Mouse (Mus musculus): ENCODE data around the gene Cotl1. TPM values are rescaled to one million over a fixed set of nuclear protein-coding genes. Genes with fewer than 3 reads are reported as not detected.

Gene Cotl1
- polyA plus RNA-seq, 1 experiment from 2014 or later, result 197 TPM

DNA sequence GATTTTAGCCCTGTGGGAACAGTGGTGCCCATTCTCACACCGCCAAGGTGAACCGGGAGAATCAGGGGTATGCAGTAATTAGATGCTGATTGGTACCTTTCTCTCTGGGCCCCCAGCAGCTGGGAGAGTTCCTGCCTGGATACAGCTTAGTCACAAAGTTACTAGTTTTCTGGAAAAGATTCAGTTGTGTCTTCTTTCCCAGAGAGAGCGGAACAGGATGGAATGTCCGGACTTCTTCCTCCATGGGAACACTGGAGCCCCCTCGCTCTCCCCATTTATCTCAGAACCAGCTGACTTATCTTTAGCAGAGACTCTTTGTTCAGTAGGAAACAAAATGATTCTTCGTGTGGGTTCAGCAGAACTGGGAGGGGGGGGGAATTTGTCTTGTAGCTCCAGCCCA is 22.4 kb upstream of the Cotl1 start:
- peak overlapping the region; percentile 74 for H3K4me3 ChIP-seq (ENCODE audit: low read depth, low read length)
- 0 out of 2 replicates have a peak, but pooled peaks cover 2% of the 10 kb centered on the region for H3K4me1 ChIP-seq (ENCODE audit: control insufficient read depth, insufficient read depth, low read length)
- H3K4me2 ChIP-seq (ENCODE audit: low read depth, severe bottlenecking), result peak overlapping the region; percentile 91
- 19% methylated on average over 6 of the region's 6 CpGs for WGBS
- no peaks in the 10 kb centered on the region for H3K9me3 ChIP-seq (ENCODE audit: control insufficient read depth, low read length)
- peak overlapping the region; percentile 60; the same call in 1 of the 2 replicates for H3K9ac ChIP-seq (ENCODE audit: low read length)
- H3K27ac ChIP-seq (replicated peaks; ENCODE audit: low read depth, low read length), result no peak overlapping the region
- no peak for ATAC-seq (ENCODE audit: insufficient number of reproducible peaks, low FRiP score, low TSS enrichment, low read depth)
- no peak for DNase-seq (ENCODE audit: low spot score)
- no peaks in the 10 kb centered on the region for H3K36me3 ChIP-seq (ENCODE audit: control insufficient read depth, insufficient read depth, low read length)
- H3K27me3 ChIP-seq (ENCODE audit: control insufficient read depth, insufficient read depth, low read length), result peaks cover 7% of the 10 kb centered on the region

DNA sequence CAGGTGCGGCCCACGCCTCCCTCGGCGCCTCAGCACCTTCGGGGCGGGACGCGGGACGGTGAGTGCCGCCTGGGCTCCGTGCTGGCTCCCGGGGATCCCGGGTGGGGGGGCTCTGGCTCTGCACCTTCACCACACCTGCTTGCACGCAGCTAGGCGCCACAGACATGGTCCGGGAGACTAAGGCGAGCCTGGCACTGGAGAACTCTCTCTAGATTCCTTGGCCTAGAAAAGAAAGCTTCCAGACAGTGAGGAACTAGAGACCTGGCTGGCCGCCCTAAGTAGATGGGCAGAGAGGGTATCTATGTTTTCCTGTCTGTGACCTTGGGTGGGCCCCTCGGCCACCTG is 22.0 kb upstream of the Cotl1 start:
- H3K9me3 ChIP-seq (ENCODE audit: control insufficient read depth, low read length), result no peaks in the 10 kb centered on the region
- no peaks in the 10 kb centered on the region for H3K36me3 ChIP-seq (ENCODE audit: control insufficient read depth, insufficient read depth, low read length)
- H3K27me3 ChIP-seq (ENCODE audit: control insufficient read depth, insufficient read depth, low read length), result peaks cover 7% of the 10 kb centered on the region
- H3K9ac ChIP-seq (ENCODE audit: low read length), result peak overlapping the region; percentile 60
- H3K4me2 ChIP-seq (ENCODE audit: low read depth, severe bottlenecking), result peak overlapping the region; percentile 91
- no peak overlapping the region for H3K27ac ChIP-seq (replicated peaks; ENCODE audit: low read depth, low read length)
- ATAC-seq (ENCODE audit: insufficient number of reproducible peaks, low FRiP score, low TSS enrichment, low read depth) (peak; percentile 69; the same call in 1 of the 2 replicates), DNase-seq (ENCODE audit: low spot score) (no peak)
- peak overlapping the region; percentile 74 for H3K4me3 ChIP-seq (ENCODE audit: low read depth, low read length)
- 1% methylated on average over 13 of the region's 19 CpGs for WGBS
- H3K4me1 ChIP-seq (ENCODE audit: control insufficient read depth, insufficient read depth, low read length), result 0 out of 2 replicates have a peak, but pooled peaks cover 4% of the 10 kb centered on the region

DNA sequence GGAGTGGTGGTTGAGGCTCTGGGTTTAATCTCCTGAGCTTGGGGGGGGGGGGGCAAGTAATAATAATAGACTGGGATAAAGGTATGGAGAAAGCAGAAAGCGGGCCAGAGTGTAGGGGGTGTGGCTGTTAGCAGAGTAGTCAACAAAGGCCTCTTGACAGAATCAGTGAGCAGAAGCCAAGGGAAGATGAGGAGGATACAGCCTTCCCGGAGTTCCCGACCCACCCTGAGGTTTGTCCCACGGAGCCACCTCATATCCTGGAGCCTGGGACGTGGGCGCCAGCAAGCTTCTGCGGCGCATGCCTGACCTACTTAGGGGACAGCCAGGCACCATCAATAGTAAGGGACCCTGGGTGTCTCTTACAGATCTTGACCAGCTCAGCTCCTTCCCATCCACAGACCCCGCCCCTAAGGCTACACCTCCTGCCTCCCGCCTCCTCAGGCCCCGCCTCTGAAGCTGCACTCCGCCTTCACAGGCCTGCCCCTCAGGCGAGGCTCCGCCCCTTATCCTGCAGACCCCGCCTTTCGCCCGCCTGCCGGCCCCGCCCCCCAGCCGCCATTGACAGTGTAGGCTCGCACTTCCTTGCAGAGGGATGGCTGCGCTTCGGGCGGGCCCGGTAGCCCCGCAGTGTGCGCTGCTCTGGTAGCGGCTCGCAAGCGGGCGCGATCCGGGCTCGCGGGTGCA is 21.5 kb upstream of the Cotl1 start, which contains the start of gene Klhl36:
Gene Klhl36 (plus strand): TSS at position 561 of the 684 bp plus-strand sequence.
- no peaks in the 10 kb centered on the region for H3K36me3 ChIP-seq (ENCODE audit: control insufficient read depth, insufficient read depth, low read length)
- peaks cover 7% of the 10 kb centered on the region for H3K27me3 ChIP-seq (ENCODE audit: control insufficient read depth, insufficient read depth, low read length)
- H3K4me1 ChIP-seq (ENCODE audit: control insufficient read depth, insufficient read depth, low read length), result 0 out of 2 replicates have a peak, but pooled peaks cover 4% of the 10 kb centered on the region
- no peaks in the 10 kb centered on the region for H3K9me3 ChIP-seq (ENCODE audit: control insufficient read depth, low read length)
- no peak within 1 kb of the TSS for H3K27ac ChIP-seq (replicated peaks; ENCODE audit: low read depth, low read length)
- H3K9ac ChIP-seq (ENCODE audit: low read length), result peak within 1 kb of the TSS; percentile 60
- peak within 1 kb of the TSS; percentile 91 for H3K4me2 ChIP-seq (ENCODE audit: low read depth, severe bottlenecking)
- WGBS, result under 1% methylated on average over 35 of the region's 35 CpGs
- DNase-seq (ENCODE audit: low spot score), result peak; percentile 98
- ATAC-seq (ENCODE audit: insufficient number of reproducible peaks, low FRiP score, low TSS enrichment, low read depth), result peak; percentile 94
- H3K4me3 ChIP-seq (ENCODE audit: low read depth, low read length), result peak within 1 kb of the TSS; percentile 74

DNA sequence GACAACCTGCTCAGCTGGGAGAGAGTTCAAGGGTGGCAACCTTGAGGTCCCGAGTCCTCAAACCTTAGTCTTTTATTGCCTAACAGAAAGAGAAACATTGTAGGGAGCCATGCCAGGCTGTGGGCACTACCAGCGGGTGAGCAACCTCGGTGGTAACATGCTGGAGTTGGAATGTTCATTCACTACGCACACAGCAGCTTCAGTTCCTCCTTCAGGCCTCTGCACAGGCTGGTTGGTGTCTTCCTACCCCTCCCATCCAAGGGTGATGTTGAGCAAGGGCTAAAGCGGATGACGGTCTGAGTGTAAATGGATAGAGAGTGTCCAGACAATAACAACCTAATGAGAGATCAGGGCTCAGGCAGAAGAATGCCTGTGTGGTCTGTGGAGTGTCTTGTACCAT is 17.4 kb upstream of the Cotl1 start:
- Histone ChIP-seq H3K9ac (ENCODE audit: low read length) (no peak overlapping the region), H3K27me3 (ENCODE audit: control insufficient read depth, insufficient read depth, low read length) (0 out of 2 replicates have a peak, but pooled peaks cover 2% of the 10 kb centered on the region), H3K4me2 (ENCODE audit: low read depth, severe bottlenecking) (no peak overlapping the region), H3K36me3 (ENCODE audit: control insufficient read depth, insufficient read depth, low read length) (no peaks in the 10 kb centered on the region), H3K27ac (replicated peaks; ENCODE audit: low read depth, low read length) (no peak overlapping the region), H3K4me1 (ENCODE audit: control insufficient read depth, insufficient read depth, low read length) (0 out of 2 replicates have a peak, but pooled peaks cover 2% of the 10 kb centered on the region), H3K9me3 (ENCODE audit: control insufficient read depth, low read length) (no peaks in the 10 kb centered on the region), H3K4me3 (ENCODE audit: low read depth, low read length) (no peak overlapping the region)
- WGBS, result 71% methylated on average over 6 of the region's 6 CpGs
- ATAC-seq (ENCODE audit: insufficient number of reproducible peaks, low FRiP score, low TSS enrichment, low read depth), result no peak
- DNase-seq (ENCODE audit: low spot score), result no peak

DNA sequence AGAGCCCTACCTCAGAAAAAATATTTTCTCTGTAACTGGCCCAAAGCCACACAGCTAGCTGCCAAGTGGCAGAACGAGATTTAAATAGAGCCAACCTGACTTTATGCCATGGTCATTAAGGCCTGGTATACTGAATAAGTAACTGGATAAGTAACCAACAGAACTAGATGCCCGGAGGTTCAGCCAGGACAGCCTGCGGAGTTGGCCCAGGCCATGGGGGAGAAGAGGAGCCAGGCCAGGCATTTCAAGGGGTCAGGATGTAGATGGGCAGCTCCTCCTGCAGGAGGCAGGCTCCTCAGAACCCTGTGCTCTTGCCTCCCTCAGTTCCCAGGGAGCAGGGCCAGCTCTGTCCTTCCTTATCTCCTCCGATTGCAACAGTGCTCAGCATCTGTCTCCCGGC is 15.3 kb upstream of the Cotl1 start:
- ATAC-seq (ENCODE audit: insufficient number of reproducible peaks, low FRiP score, low TSS enrichment, low read depth), result no peak

DNA sequence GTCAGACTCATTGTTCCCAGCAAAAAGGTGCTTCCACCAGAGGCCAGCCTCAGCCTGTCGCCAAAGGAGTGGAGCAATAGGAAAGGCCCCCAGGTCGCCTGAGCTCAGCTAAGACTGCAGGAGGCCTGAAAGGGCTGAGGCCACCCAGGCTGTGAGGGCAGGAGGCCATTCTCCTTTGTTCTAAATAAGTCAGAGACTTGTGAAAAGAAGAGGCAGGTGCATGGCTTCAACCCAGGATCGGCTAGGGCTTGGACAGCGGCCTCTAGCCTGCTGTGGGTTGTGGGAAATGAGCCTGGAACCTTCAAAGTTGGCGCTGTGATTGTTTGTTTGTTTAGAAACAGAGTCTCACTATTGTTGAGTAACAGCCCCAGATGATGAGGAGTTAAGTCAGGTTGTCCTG is 13.7 kb upstream of the Cotl1 start:
- 58% methylated on average over 5 of the region's 5 CpGs for WGBS
- DNase-seq (ENCODE audit: low spot score) (no peak), ATAC-seq (ENCODE audit: insufficient number of reproducible peaks, low FRiP score, low TSS enrichment, low read depth) (no peak)
- H3K27ac ChIP-seq (replicated peaks; ENCODE audit: low read depth, low read length), result no peak overlapping the region
- no peaks in the 10 kb centered on the region for H3K36me3 ChIP-seq (ENCODE audit: control insufficient read depth, insufficient read depth, low read length)
- H3K4me2 ChIP-seq (ENCODE audit: low read depth, severe bottlenecking), result no peak overlapping the region
- H3K9ac ChIP-seq (ENCODE audit: low read length), result no peak overlapping the region
- 0 out of 2 replicates have a peak, but pooled peaks cover 2% of the 10 kb centered on the region for H3K4me1 ChIP-seq (ENCODE audit: control insufficient read depth, insufficient read depth, low read length)
- no peaks in the 10 kb centered on the region for H3K9me3 ChIP-seq (ENCODE audit: control insufficient read depth, low read length)
- H3K4me3 ChIP-seq (ENCODE audit: low read depth, low read length), result no peak overlapping the region
- H3K27me3 ChIP-seq (ENCODE audit: control insufficient read depth, insufficient read depth, low read length), result no peaks in the 10 kb centered on the region

More for the DNA sequence above, 15.3 kb upstream of the Cotl1 start:
- Histone ChIP-seq H3K4me3 (ENCODE audit: low read depth, low read length) (no peak overlapping the region), H3K36me3 (ENCODE audit: control insufficient read depth, insufficient read depth, low read length) (no peaks in the 10 kb centered on the region), H3K27ac (replicated peaks; ENCODE audit: low read depth, low read length) (no peak overlapping the region), H3K9ac (ENCODE audit: low read length) (no peak overlapping the region), H3K27me3 (ENCODE audit: control insufficient read depth, insufficient read depth, low read length) (0 out of 2 replicates have a peak, but pooled peaks cover 2% of the 10 kb centered on the region), H3K9me3 (ENCODE audit: control insufficient read depth, low read length) (no peaks in the 10 kb centered on the region), H3K4me1 (ENCODE audit: control insufficient read depth, insufficient read depth, low read length) (0 out of 2 replicates have a peak, but pooled peaks cover 2% of the 10 kb centered on the region), H3K4me2 (ENCODE audit: low read depth, severe bottlenecking) (no peak overlapping the region)
- 75% methylated on average over 5 of the region's 5 CpGs for WGBS
- DNase-seq (ENCODE audit: low spot score), result no peak

DNA sequence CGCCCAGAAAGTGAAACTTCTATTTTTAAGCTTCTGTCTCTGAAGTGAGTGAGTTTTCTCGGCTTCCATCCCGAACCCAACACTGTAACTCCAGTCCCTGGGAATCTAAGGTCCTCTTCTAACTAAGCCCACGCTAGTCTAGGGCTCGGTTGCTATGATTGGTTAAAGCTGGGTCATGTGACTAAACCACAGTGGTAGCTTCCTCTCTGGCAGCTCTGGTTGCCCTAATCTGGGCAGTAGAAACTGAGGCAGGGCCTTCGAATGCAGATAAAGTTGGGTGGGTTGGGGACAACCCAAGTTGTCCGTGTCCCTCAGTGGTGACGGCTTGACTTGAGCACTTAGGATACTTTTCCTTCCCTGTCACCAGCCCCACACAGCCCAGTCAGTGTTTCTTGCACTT is 13.2 kb upstream of the Cotl1 start:
- Histone ChIP-seq H3K36me3 (ENCODE audit: control insufficient read depth, insufficient read depth, low read length) (no peaks in the 10 kb centered on the region), H3K4me3 (ENCODE audit: low read depth, low read length) (no peak overlapping the region), H3K4me2 (ENCODE audit: low read depth, severe bottlenecking) (no peak overlapping the region), H3K27ac (replicated peaks; ENCODE audit: low read depth, low read length) (no peak overlapping the region), H3K9ac (ENCODE audit: low read length) (no peak overlapping the region), H3K27me3 (ENCODE audit: control insufficient read depth, insufficient read depth, low read length) (no peaks in the 10 kb centered on the region), H3K9me3 (ENCODE audit: control insufficient read depth, low read length) (no peaks in the 10 kb centered on the region), H3K4me1 (ENCODE audit: control insufficient read depth, insufficient read depth, low read length) (0 out of 2 replicates have a peak, but pooled peaks cover 2% of the 10 kb centered on the region)
- ATAC-seq (ENCODE audit: insufficient number of reproducible peaks, low FRiP score, low TSS enrichment, low read depth), result no peak
- WGBS, result 74% methylated on average over 8 of the region's 8 CpGs
- no peak for DNase-seq (ENCODE audit: low spot score)

DNA sequence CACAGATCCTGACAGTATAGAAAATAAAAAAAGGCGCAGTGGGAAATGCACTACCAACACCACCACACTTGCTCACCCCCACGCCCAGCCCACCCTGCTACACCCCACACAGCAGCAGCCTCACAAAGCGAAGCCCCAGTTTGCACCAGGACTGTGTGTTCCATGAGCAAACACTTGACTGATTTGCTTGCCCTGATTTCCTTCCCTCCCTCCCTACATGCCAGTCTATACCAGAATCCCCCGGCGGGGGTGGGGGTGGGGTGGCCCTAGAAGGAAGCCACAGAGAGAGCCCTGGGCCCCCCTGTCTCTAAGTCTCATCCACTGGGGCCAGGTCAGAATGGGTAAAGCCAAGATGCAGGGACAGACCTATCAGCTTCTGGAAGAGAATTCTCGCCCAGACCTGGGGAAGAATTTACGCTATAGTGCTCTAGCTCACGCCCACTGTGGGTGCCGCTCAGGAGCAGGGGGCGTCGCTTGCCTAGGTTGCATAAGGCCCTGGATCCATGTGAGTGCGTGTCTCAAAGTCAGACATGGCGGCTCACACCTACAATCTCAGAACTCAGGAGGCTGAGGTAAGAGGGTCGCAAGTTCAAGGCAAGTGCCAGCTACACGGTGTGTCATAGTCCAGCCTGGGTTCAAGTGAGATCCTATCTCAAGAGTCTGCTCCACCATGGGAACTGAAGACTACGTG is 7.0 kb upstream of the Cotl1 start:
- DNase-seq (ENCODE audit: low spot score) (no peak), ATAC-seq (ENCODE audit: insufficient number of reproducible peaks, low FRiP score, low TSS enrichment, low read depth) (no peak)
- Histone ChIP-seq H3K4me1 (ENCODE audit: control insufficient read depth, insufficient read depth, low read length) (no peaks in the 10 kb centered on the region), H3K27me3 (ENCODE audit: control insufficient read depth, insufficient read depth, low read length) (peaks cover 5% of the 10 kb centered on the region), H3K27ac (replicated peaks; ENCODE audit: low read depth, low read length) (no peak overlapping the region), H3K9me3 (ENCODE audit: control insufficient read depth, low read length) (no peaks in the 10 kb centered on the region), H3K9ac (ENCODE audit: low read length) (no peak overlapping the region), H3K4me2 (ENCODE audit: low read depth, severe bottlenecking) (no peak overlapping the region), H3K36me3 (ENCODE audit: control insufficient read depth, insufficient read depth, low read length) (no peaks in the 10 kb centered on the region), H3K4me3 (ENCODE audit: low read depth, low read length) (no peak overlapping the region)
- 87% methylated on average over 16 of the region's 16 CpGs for WGBS

Data from limb, embryonic 11.5 days (tissue).